Mouse (Mus musculus): ENCODE measurements around the gene Ntn4. TPM values are rescaled to one million over a fixed set of nuclear protein-coding genes. Genes with fewer than 3 reads are reported as not detected.

Gene Ntn4
- polyA plus RNA-seq (2012; rRNA removed) = 5.6 and 7.6 TPM in 2 replicates

GRCm38 (mm10) chr10:93640521-93640952 is at the start of gene Ntn4:
Gene Ntn4, plus strand, starts transcription at chr10:93640681.

Other genes with a start within 250 kb of the Ntn4 start
- 77.2 and 86.6 TPM in 2 replicates for gene Lta4h, start 187.3 kb upstream of the Ntn4 start, polyA plus RNA-seq (2012; rRNA removed)
- 0.10 and 0.20 TPM in 2 replicates for gene Hal, start 151.9 kb upstream of the Ntn4 start, polyA plus RNA-seq (2012; rRNA removed)
- gene Amdhd1, start 100.6 kb upstream of the Ntn4 start, polyA plus RNA-seq (2012; rRNA removed) = 0.10 and 0.13 TPM in 2 replicates
- 0.32 and 0.64 TPM in 2 replicates for gene Ccdc38, start 100.0 kb upstream of the Ntn4 start, polyA plus RNA-seq (2012; rRNA removed)
- 139 and 148 TPM in 2 replicates for gene Snrpf, start 51.0 kb upstream of the Ntn4 start, polyA plus RNA-seq (2012; rRNA removed)
- 0.75 and 0.92 TPM in 2 replicates for gene Usp44, start 190.9 kb downstream of the Ntn4 start, polyA plus RNA-seq (2012; rRNA removed)